Mouse (Mus musculus) midbrain, embryonic 11.5 days (tissue): ENCODE data around the gene Crybg3. TPM values are rescaled to one million over a fixed set of nuclear protein-coding genes. Genes with fewer than 3 reads are reported as not detected.

Source experiments
- ATAC-seq: fragments of 200-750 bp; cut with Nextera tagmentation; 2 replicates; pipeline ENCODE4 v1.8.0; 2017; ENCODE audit warnings: moderate TSS enrichment, moderate library complexity; ENCODE audit not compliant: low FRiP score
- DNase-seq: peaks from one replicate; pipeline ENCODE4 v3.0.0; 2015; ENCODE audit warnings: low spot score; ENCODE audit errors: missing footprints
- H3K27ac ChIP-seq: fragments of 300-500 bp; sonication (generic); 2 replicates; pipeline ENCODE4 v1.5.1; 2014; ENCODE audit warnings: low read depth, low read length
- H3K27me3 ChIP-seq: fragments of 300-500 bp; sonication (generic); 2 replicates; pipeline ENCODE4 v1.6.1; 2014; ENCODE audit warnings: mild to moderate bottlenecking, low read length, moderate library complexity, mixed read lengths; ENCODE audit not compliant: control insufficient read depth, insufficient read depth
- H3K36me3 ChIP-seq: fragments of 300-500 bp; sonication (generic); 2 replicates; pipeline ENCODE4 v1.6.1; 2014; ENCODE audit warnings: mild to moderate bottlenecking, low read length, moderate library complexity, mixed read lengths; ENCODE audit not compliant: control insufficient read depth, insufficient read depth
- H3K4me1 ChIP-seq: fragments of 300-500 bp; sonication (generic); 2 replicates; pipeline ENCODE4 v1.6.1; 2014; ENCODE audit warnings: low read length; ENCODE audit not compliant: control insufficient read depth, insufficient read depth
- H3K4me2 ChIP-seq: fragments of 300-500 bp; sonication (generic); 2 replicates; pipeline ENCODE4 v1.6.1; 2014; ENCODE audit warnings: mild to moderate bottlenecking, moderate library complexity
- H3K4me3 ChIP-seq: fragments of 300-500 bp; sonication (generic); 2 replicates; pipeline ENCODE4 v1.5.1; 2014; ENCODE audit warnings: low read depth, low read length
- H3K9ac ChIP-seq: fragments of 300-500 bp; sonication (generic); 2 replicates; pipeline ENCODE4 v1.6.1; 2014; ENCODE audit warnings: low read length
- H3K9me3 ChIP-seq: fragments of 300-500 bp; sonication (generic); 2 replicates; pipeline ENCODE4 v1.6.1; 2016; ENCODE audit warnings: low read length; ENCODE audit not compliant: control insufficient read depth
- WGBS: fragments of 180-500 bp; shearing (Covaris S2); extraction: QIAGEN DNeasy Blood & Tissue Kit; methylation state at CpG from one replicate; pipeline ENCODE4 v1.1.7; 2014; 5-methylcytosine and 5-hydroxymethylcytosine counted together
- polyA plus RNA-seq: library from polyadenylated mRNA; unstranded; fragments of >200 nt; fragmentation: Nextera tagmentation; extraction: Ambion mirVana; gene quantifications from 2 replicates; pipeline ENCODE4 v1.2.1, GENCODE M21; 2014

Gene Crybg3
- polyA plus RNA-seq, 1 experiment from 2014 or later = 6.5 TPM

DNA sequence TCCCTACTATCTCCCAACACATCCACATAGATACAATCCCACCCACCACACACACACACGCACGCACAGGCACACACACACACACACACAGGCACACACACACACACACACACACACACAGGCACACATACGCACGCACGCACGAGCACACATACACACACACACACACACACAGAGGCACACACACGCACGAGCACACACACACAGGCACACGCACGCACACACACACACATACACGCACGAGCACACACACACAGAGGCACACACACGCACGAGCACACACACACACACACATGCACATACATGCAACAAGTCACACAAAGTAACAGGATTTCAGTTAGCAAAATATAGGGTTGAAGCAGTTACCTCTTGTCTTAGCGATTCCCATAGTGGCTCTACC is 51.1 kb downstream of the Crybg3 start:
- H3K27me3 ChIP-seq = no peaks in the 10 kb centered on the region
- no peak overlapping the region for H3K27ac ChIP-seq
- ATAC-seq (peak; percentile 65; the same call in 1 of the 2 replicates), DNase-seq (no peak)
- H3K4me2 ChIP-seq = no peak overlapping the region
- H3K4me3 ChIP-seq = no peak overlapping the region
- H3K36me3 ChIP-seq = no peaks in the 10 kb centered on the region
- WGBS = 87% methylated on average over 15 of the region's 15 CpGs
- H3K9me3 ChIP-seq = no peaks in the 10 kb centered on the region
- H3K4me1 ChIP-seq = no peaks in the 10 kb centered on the region
- no peak overlapping the region for H3K9ac ChIP-seq

GRCm38 (mm10) chr16:59548582-59548947 is 52.2 kb downstream of the Crybg3 start:
- WGBS = 93% methylated on average over 4 of the region's 4 CpGs

GRCm38 (mm10) chr16:59547887-59548581 is 52.7 kb downstream of the Crybg3 start:
- no peaks in the 10 kb centered on the region for H3K36me3 ChIP-seq
- ATAC-seq (peak; percentile 52; the same call in 1 of the 2 replicates), DNase-seq (no peak)
- no peak overlapping the region for H3K4me3 ChIP-seq
- H3K27ac ChIP-seq = no peak overlapping the region
- no peaks in the 10 kb centered on the region for H3K27me3 ChIP-seq
- H3K4me2 ChIP-seq = no peak overlapping the region
- no peaks in the 10 kb centered on the region for H3K4me1 ChIP-seq
- H3K9ac ChIP-seq = no peak overlapping the region
- no peaks in the 10 kb centered on the region for H3K9me3 ChIP-seq
- WGBS = 82% methylated on average over 14 of the region's 14 CpGs

More at GRCm38 (mm10) chr16:59548582-59548947, 52.2 kb downstream of the Crybg3 start:
- no peak overlapping the region for H3K27ac ChIP-seq
- no peaks in the 10 kb centered on the region for H3K4me1 ChIP-seq
- no peaks in the 10 kb centered on the region for H3K36me3 ChIP-seq
- H3K4me3 ChIP-seq = no peak overlapping the region
- no peaks in the 10 kb centered on the region for H3K27me3 ChIP-seq
- no peak overlapping the region for H3K4me2 ChIP-seq
- no peak overlapping the region for H3K9ac ChIP-seq
- DNase-seq = no peak
- H3K9me3 ChIP-seq = no peaks in the 10 kb centered on the region
- no peak for ATAC-seq

- ATAC-seq (no peak; the same call in 1 of the 2 replicates), DNase-seq (no peak)
- no peak overlapping the region for H3K27ac ChIP-seq
- no peaks in the 10 kb centered on the region for H3K36me3 ChIP-seq
- H3K27me3 ChIP-seq = no peaks in the 10 kb centered on the region
- H3K4me3 ChIP-seq = no peak overlapping the region
- H3K4me2 ChIP-seq = no peak overlapping the region
- H3K9me3 ChIP-seq = no peaks in the 10 kb centered on the region
- H3K4me1 ChIP-seq = no peaks in the 10 kb centered on the region
- WGBS = 60% methylated on average over 4 of the region's 4 CpGs
- no peak overlapping the region for H3K9ac ChIP-seq
Observed at GRCm38 (mm10) chr16:59547466-59547865, 53.3 kb downstream of the Crybg3 start.

GRCm38 (mm10) chr16:59545360-59545759 is 55.4 kb downstream of the Crybg3 start:
- Histone ChIP-seq H3K4me1 (no peaks in the 10 kb centered on the region), H3K9me3 (no peaks in the 10 kb centered on the region), H3K27ac (no peak overlapping the region), H3K36me3 (no peaks in the 10 kb centered on the region), H3K4me2 (no peak overlapping the region), H3K27me3 (no peaks in the 10 kb centered on the region), H3K9ac (no peak overlapping the region), H3K4me3 (no peak overlapping the region)
- DNase-seq (no peak), ATAC-seq (no peak)
- WGBS = 83% methylated on average over 2 of the region's 2 CpGs

GRCm38 (mm10) chr16:59541382-59541781 is 59.4 kb downstream of the Crybg3 start:
- no peak for ATAC-seq
- no peak overlapping the region for H3K27ac ChIP-seq
- 84% methylated on average over 4 of the region's 4 CpGs for WGBS

GRCm38 (mm10) chr16:59540944-59541343 is 59.8 kb downstream of the Crybg3 start:
- no peaks in the 10 kb centered on the region for H3K9me3 ChIP-seq
- H3K4me2 ChIP-seq = no peak overlapping the region
- ATAC-seq = no peak
- 85% methylated on average over 3 of the region's 3 CpGs for WGBS
- H3K4me1 ChIP-seq = no peaks in the 10 kb centered on the region
- no peak overlapping the region for H3K27ac ChIP-seq
- DNase-seq = no peak
- no peaks in the 10 kb centered on the region for H3K36me3 ChIP-seq
- H3K9ac ChIP-seq = no peak overlapping the region
- H3K4me3 ChIP-seq = no peak overlapping the region
- H3K27me3 ChIP-seq = no peaks in the 10 kb centered on the region

More at GRCm38 (mm10) chr16:59541382-59541781, 59.4 kb downstream of the Crybg3 start:
- Histone ChIP-seq H3K4me2 (no peak overlapping the region), H3K9ac (no peak overlapping the region), H3K4me3 (no peak overlapping the region), H3K9me3 (no peaks in the 10 kb centered on the region), H3K27me3 (no peaks in the 10 kb centered on the region), H3K4me1 (no peaks in the 10 kb centered on the region), H3K36me3 (no peaks in the 10 kb centered on the region)
- no peak for DNase-seq

DNA sequence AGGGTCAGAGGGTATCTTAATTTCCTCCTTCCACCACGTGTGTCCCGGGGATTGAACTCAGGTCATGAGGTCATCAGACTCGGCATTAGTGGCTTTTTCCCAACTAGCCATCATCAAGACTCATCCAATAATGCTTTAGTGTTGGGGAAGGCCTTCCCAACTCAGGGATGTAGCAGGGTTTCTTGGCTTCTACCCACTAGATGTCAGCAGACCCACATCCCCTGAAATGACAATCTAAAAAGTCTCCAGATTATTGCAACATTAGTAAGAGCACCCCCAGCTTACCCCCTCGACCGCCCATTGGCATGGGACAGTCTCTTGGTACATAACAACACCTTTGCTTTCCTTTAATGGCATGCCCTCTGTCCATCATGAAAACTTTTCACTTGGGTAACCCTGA is 65.1 kb downstream of the Crybg3 start:
- ATAC-seq = no peak

GRCm38 (mm10) chr16:59534349-59534748 is 66.4 kb downstream of the Crybg3 start:
- 91% methylated on average over 11 of the region's 11 CpGs for WGBS
- no peak overlapping the region for H3K9ac ChIP-seq
- no peak for DNase-seq
- ATAC-seq = no peak
- no peak overlapping the region for H3K4me3 ChIP-seq
- no peaks in the 10 kb centered on the region for H3K27me3 ChIP-seq
- no peak overlapping the region for H3K4me2 ChIP-seq
- no peaks in the 10 kb centered on the region for H3K4me1 ChIP-seq
- H3K36me3 ChIP-seq = no peaks in the 10 kb centered on the region
- H3K9me3 ChIP-seq = no peaks in the 10 kb centered on the region
- no peak overlapping the region for H3K27ac ChIP-seq

More for the DNA sequence above, 65.1 kb downstream of the Crybg3 start:
- no peak overlapping the region for H3K9ac ChIP-seq
- no peak overlapping the region for H3K27ac ChIP-seq
- H3K36me3 ChIP-seq = no peaks in the 10 kb centered on the region
- H3K4me1 ChIP-seq = no peaks in the 10 kb centered on the region
- no peaks in the 10 kb centered on the region for H3K27me3 ChIP-seq
- DNase-seq = no peak
- no peaks in the 10 kb centered on the region for H3K9me3 ChIP-seq
- no peak overlapping the region for H3K4me3 ChIP-seq
- 85% methylated on average over 5 of the region's 5 CpGs for WGBS
- H3K4me2 ChIP-seq = no peak overlapping the region
